Mouse (Mus musculus) natural killer cell, adult 2 months (primary cell): ENCODE results near the gene Uvrag.
A peak's percentile ranks its signal among the peaks of the same experiment; 100 is the strongest.

Source experiments
- DNase-seq, 2 experiments: peaks; one replicate each; pipeline ENCODE4 v3.0.0; 2022; ENCODE audit warnings: low spot score in 2 of 2

Gene Uvrag

DNA sequence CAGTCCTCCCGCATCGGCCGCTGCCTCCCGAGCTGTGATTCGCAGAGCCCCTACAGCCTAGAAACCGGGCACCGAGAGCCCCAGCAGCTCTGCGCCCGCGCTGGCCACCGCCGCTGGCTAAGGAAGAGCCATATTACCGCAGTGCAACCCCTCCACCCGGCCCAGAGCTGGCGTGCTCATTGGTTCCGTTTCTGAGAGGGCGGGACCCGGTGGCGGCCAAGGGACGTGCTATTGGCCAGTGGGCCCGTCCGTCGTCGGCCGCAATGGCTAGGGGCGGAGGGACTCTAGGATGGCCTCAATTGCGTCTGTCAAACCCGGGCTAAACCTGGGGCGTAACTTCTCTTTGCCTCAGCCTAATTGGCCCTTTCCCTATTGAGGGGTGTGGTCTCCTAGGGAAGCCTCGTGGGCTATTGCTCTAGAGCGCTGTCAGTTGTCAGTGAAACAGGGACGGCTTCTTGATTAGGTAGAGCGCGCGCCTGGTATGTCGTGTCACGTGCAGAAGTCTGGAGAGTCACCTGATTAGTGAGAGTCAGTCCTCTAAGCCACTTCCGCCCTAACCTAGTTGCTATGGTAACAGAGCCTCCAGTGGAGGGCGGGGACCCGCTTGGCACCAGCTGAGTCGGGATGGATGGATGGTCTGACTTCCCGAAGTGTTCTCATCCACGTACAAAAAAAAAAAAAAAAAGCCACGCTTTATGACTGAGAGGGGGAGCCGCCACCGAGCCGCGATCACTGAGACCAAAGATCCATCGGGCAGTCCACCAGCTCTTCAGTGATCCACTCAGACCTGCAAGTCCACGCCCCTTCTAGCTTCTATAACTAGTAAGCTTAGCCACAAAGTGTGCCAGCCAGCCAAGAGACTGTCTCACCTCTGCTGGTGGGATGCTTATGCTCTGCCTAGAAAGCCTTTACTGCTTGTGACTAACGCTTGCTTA is at the start of gene Uvrag:
Uvrag (minus strand) TSS at position 158 of the 935 bp plus-strand sequence.
- peak; percentile 99 for DNase-seq

DNA sequence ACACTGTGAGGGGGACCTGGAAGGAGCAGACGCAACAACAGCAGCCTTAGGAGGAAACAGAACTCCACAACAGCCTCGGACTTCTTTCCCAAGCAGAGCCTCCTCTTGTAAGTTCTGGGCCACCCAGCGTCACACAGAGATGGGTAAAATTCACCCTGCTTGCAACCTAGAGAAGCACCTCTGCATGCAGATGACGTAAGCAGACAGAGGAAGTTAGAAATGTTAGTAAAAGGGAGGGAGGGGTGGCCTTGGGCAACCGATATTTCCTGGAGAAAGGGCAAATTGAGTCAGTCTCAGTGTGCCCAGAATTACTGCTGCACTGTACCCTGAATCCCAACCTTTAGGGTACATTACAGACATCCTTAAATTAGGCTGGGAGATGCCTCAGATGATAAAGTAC is 48.9 kb upstream of the Uvrag start:
- no peak for DNase-seq

DNA sequence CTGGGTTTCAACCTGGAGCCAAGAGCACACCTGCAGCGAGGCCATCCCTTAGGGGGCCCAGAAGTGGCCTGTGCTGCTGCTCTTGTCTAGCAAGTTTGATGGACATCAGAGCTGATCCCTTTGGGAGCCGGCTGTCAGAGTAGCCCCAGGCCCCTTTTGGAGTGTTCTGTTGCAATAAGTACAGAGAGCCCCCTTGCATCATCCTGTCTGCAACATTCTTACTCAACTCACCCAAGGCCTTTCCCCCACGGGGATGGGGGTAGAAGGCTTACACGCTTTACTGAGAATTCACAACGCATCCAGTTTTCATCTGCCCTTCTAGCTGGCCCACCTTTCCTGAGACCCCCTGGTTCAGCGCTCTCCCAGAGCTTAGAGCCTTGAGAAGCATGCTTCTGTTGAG is 47.7 kb upstream of the Uvrag start:
- DNase-seq = no peak

DNA sequence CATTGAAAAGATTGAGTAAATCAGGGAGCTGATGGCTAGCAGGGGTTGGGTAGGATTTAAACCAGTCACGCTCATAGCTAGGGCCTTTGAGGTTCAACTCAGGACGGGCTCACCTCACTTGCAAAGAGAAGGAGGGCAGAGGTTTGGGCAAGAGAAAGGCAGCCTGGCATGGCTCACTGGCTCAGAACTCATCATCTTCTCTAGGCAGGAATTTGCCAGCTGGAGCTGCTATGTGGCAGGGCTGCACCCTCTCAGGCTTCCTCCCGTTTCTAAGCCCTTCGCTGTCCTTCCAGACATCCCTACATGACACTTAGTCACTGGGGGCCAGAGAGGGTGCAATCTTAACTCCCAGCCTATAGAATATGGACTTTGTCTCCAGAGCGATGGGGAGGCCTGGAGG is 46.5 kb upstream of the Uvrag start:
- DNase-seq = no peak

DNA sequence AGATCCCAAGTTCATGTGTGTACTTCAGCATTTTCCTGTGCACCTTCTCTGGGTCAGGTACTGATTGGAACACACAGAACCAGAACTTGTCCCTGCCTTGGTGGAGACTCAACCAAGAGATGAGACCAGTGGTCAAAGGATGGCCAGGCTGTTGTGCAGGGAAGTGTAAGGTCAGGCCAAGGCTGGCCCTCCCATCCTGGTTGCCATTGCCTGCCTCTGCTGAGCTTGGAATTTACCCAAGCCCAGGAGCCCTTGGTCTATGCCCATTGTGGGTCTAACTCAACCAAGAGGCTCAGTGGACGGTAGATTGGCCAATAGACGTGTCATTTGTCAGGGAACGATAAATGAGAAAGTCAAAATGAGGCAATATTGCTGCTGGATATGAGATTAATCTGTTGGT is 44.5 kb upstream of the Uvrag start:
- DNase-seq = no peak

DNA sequence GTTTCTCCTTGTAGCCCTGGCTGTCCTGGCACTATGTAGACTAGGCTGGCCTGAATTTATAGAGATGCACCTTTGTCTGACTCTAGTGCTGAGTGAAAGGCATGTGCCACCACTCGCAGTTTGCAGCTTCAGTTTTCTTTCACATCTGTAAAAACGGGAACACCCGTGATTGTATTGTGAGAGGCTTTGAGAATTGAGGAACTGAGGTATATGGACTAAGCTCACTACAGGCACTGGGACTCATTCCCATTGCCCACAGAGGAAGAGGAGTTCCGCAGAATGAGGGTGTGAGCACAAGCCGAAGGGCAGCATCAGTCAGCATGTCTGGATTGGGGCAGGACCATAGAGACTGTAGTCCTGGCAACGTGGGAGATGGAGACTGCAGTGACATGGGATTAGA is 42.8 kb upstream of the Uvrag start:
- peak in 1 of 2 experiments; percentile 33 for DNase-seq

DNA sequence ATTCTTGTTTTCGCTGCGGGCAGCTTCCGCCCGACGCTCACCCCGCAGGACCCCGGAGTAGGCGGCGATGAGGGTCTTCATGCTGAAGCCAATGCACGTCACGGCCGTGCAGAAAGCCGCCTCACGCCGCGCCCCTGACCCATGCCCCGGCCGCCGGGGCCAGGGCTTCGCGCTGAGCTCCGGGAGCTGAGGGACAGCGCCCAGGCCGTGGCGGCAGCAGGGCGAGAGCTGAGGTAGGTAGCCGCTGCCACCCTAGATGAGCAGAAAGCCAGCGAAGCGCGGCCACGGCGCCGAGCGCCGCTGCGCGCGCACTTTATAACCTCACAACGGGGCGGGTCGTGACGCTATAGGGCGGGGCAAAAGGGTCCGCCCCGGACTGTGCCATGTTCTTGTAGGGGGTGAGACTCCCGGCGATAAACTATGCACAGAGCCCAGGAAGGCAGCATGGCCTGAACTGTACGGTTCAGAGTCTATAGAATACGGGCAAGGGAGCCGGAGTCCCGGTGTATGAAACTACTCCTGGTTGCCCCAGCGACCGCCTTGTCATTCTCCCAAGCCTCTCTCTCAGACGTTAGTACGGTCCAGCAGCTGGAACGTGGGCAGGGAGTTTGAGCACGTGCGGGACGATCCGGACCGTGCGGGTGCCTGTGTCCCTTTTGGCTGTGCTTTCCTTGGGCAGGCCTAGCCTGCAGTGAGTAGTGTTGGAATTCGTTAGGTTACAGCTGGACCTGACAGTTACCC is 41.7 kb upstream of the Uvrag start, which contains the start of gene Dgat2:
Dgat2 (minus strand) TSS at position 288 of the 741 bp plus-strand sequence.
- DNase-seq = peak; percentile 91 to 93

DNA sequence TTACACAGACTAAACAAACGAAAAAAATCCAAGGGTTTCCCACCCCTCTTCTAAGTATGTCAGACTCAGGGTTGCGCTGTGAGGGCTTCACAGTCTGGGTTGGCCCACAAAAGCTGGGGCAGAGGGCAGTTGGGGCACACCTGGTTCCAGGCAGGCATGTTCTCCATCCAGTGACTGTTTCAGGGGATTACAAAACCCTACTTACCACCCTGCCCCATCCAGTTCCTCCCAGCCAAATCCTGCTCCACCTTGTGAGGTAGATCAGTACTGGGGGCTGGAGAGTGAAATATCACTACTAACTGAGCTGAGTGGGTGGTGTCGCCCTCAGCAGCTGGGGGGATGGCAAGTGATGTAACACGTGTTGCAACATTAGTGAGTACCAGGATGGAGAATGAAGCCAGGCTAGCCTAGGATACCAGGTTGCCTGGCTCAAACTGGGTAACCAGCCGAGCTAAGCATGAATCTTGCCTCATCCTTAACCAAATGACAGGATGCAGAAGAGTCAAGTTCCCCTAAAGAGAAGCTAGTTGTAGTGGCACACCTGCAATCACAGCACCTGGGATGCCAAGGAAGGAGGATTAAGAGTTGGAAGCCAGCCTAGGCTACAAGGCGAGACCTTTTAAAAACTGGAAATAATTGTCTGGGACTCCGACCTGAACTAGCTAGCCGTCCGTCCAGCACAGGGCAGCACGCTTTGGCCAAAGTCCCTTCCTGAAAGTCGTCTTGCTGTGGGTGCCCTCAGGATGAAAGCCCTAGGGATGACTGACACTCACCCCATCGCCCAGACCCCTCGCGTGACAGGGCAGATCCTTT is 40.9 kb upstream of the Uvrag start:
- DNase-seq = no peak

DNA sequence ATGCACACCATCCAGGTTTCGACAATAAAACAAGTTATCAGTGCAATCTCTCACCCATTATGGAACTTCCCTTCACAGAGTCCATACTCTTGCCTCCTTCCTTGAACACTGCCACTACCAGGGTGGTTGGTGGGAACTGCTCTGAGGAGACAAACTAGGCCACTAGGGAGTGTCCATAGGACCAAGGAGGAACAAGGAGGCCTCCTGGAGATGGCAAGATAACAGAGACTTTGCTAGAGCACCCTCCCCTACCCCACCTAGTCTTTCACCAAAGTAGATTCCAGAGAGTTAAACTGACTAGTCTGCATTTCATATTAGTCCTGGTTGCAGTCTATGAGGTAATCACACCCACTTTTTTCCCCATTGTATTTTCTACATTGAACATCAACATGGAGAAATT is 39.2 kb upstream of the Uvrag start:
- no peak for DNase-seq

DNA sequence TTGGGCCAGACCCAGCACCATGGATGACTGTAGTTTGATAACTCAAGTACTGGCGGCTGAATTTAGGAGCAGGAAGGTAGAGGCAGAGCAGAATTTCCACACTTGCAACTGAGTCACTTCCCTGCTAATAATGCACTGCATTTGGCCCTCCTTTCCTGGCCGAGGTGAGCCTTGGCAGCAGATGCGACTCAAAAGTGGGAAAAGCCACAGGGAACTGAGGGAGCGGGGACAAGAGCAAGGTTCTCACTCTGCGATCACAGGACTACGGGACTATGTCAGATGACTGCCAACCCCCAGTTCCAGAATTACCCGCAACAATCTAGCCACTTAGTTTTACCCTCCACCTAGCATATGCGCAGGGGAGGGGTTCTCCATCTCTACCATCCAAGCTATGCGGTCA is 38.3 kb upstream of the Uvrag start:
- DNase-seq = no peak

DNA sequence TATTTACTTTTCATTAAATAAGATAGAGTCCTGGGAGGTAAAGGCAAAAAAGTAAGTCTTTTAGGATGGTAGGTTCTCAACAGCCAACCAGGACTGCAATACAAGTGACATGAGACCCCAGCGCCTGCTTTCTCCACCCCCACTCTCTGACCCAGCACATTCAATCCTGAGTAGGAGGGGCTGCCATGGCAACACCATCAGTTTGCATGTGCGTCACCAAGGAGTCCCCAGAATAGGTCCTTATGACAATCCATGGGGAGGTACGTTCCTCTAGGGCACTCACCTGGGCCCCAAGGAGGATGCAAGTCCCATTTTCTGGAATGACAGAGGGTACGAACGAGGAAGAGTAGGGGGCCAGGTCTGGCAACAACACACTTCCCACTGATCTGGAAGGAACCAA is 36.4 kb upstream of the Uvrag start:
- no peak for DNase-seq

DNA sequence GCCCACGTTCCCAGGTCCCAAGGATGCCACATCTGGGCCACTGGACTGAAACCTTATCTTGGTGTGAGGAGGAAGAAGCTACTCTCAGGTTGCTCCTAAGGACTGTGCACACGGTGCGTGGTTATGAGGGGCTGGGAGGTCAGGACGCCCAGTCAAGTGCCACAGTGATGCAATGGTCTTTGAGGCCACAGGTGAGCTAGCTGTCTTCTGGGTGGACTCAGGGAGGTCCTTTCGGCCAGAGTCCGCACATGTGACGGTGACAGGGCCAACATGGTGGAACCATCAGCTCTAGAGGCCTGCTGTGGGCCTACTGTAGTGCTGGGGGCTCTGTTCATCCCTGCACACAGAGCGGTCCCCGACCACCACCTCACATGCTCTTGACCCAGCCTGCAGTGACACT is 34.7 kb upstream of the Uvrag start:
- DNase-seq = no peak

DNA sequence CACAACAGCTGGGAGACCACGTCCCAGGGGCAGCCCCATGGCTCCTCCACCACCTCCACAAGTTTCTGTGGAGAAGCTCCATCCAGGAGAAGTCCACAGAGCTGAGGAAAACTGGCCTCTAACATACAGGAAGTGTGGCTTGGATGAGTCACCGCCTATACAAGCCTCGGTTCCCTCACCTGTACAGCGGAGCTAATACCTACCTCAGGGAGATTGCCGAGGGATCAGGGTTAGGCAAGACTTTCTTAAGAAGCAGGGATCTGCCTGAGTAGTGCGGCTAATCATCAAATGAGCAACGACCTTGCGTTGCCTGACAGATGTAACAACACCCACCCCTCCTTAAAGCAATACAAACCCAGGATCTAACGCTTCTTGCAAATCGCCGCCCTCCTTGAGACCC is 34.2 kb upstream of the Uvrag start:
- DNase-seq = no peak

DNA sequence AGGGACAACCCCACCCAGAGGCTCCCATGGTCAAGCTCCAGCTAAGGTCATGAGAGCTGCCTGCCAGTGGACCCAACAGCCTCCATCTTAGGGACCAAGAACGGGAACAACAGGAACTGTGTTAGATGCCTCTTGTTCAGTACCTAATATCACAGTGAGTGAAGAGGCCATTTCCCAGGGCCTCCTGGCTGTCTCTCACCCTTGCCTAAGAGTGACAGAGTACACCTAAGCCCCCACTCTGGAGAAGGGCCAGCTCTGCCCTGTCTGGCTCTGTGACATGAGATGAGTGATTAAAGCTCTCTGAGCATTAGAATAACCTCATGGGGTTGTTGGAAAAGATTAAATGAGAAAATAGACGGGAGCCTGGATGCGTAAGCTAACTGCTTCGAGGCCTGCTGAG is 33.1 kb upstream of the Uvrag start:
- DNase-seq = no peak

DNA sequence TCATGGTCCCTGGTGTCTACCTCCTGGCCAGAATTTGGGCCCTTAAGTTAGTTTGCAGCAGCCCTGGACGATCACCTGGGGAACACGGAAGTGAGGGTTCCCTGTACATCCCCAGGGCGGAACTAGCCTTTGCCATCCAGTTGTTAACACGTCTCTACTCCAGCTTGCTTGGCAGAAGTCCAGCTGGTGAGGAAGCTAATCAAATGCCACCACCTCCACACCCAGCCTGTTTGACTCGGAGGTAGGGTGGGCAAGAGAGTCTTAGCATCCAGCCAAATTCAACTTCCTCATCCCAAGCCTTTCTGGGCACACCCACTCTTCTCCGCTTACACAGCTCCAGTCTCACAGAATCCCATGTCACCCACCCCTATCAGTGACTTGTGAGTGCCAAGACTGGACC is 32.0 kb upstream of the Uvrag start:
- no peak for DNase-seq

DNA sequence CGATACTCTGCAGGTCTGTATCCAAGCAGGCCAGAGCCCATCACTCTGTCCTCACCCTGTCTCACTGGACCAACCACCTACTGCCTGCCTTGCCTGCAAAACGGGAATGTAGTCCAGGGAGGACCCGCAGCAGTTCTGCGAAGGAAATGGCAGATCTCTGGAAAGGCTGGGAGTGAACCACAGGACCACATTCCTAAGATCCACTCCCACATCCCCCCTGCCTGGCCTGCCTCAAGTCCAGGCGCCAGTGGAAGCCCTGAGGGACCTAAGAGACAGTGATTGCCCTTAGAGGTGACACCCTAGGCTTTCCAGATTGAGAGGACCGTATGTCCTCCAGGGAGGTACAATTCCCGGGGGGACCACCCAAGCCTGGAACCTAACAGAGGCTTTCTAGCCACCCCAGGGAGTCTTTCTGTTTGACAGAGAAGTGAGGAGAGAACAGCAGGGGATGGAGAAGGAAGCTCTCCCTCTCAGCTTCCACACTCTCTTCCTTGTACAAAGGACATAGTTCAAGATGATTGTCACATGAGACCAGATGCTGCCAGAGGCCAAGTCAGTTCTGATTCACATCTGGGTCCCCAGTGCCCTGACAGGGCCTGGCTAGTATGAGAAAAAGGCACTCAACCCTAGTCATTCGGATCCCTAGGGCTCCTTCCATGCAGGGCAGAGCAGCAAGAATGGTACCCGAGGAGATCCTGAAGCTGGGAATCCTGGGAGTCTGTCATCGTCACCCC is 31.0 kb upstream of the Uvrag start:
- DNase-seq = no peak

DNA sequence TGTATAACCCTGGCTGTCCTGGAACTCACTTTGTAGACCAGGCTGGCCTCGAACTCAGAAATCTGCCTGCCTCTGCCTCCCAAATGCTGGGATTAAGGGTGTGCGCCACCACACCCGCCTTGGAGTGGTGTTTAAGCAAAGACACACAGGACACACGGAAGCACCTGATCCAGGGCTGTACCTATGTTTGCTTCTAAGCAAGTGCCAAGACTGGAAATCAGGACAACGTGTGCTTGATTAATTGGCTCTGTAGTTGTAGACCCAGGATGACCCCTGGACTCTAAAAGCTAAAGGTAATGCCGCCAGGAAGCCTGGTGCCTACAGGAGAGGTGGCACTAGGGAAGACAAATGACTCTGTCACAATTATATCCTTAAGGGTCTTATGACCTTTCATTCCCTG is 29.6 kb upstream of the Uvrag start:
- DNase-seq = no peak

DNA sequence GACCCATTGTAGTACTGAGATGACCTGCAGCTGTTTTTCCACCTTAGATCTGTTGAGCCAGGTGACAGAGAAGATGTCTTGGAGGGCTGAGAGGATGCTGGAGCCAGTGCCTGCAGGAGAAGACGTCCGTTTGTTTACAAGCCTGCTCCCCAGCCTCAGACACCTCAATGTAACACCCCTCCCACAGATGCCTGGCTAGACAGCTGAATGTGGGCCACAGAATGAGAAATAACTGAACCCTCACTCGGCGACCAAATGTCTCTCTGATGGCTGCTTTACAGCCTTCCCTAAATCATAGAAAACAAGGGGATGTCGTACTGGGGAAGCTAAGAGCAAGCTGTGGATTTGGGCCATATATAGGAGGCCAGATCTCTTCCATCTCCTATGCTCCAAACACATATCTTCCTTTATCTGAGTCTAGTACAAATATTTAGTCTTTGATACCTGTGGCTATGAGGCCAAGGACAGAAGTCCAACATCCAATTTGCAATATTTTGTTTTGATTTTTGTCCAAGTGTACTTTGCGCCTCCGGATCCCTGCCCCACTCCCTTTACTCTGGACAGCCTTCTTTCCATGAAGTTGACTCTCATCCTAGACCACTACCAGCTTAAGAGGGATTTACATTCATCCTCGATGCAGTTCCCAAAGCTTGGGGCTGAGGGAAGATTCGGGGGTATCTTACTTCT is 28.9 kb upstream of the Uvrag start:
- DNase-seq = no peak

DNA sequence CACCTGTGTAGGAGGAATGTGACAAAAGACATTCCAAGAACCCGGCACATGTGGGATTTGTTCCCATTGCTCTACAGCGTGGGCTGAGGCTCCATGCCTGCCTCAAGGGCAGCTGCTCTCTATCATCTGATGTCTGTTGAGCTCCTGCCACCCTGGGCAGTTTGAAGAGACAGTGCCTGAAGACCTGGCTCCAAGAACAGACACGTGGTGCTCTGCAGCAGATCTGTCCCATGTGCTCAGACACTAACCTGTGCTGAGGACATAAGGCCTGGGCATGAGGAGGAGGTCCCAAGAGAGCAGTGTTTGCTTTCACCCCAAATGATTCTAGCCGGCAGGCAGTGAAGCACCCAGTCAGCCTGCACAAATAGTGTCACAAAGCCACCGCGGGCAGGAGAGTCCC is 27.8 kb upstream of the Uvrag start:
- DNase-seq = no peak

DNA sequence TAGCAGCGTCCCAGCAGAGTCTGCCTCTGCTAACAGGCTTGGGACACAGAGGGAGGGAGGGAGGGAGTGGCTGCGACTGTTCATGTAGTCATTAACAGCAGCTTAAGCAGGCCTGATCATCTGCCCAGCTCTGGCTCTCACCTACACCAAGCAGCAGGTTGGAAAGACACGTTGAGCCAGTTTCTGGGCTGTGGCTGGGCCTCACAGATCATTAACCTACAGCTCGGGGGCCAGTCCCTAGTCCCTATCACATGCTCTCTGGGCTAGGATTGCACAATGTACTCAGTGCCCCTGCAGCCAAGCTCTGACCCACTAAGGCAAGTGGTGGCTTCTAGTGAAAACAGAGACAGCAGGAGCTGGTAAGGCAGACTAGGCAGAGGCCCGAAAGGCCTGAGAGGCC is 27.0 kb upstream of the Uvrag start:
- DNase-seq = no peak

DNA sequence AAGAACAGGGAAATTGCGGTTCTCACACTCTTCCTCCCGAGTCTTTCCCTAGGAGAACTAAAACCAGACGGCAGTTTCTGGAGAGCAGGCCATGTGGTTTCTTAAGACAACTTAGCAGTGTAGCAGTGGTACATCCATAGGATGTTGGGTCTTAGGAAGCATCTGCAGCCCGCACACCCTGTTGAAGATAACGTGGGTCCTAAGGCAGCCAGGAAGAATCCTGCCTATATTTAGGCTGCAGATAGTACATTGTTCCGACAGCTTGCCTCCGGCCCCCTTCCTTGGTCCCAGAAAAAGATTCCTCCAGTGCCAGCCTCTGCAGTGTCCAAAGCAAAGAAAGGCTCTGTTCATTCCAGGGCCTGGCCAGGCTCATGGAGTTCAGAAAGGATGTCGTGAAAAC is 25.2 kb upstream of the Uvrag start:
- DNase-seq = no peak
